Mouse (Mus musculus): ENCODE measurements around the gene Lsm10. TPM values are rescaled to one million over a fixed set of nuclear protein-coding genes. Genes with fewer than 3 reads are reported as not detected.
A peak's percentile ranks its signal among the peaks of the same experiment; 100 is the strongest.

Gene Lsm10
- polyA plus RNA-seq, 1 experiment from 2014 or later, result 50.3 TPM

- no peak overlapping the region for H3K9ac ChIP-seq
- ATAC-seq (ENCODE audit: low FRiP score, low read depth), result no peak
- H3K4me1 ChIP-seq (replicated peaks), result peaks cover 67% of the 10 kb centered on the region
Observed at GRCm38 (mm10) chr4:126113243-126113642, 16.8 kb downstream of the Lsm10 start.

GRCm38 (mm10) chr4:126113943-126114342 lies 17.5 kb downstream of the Lsm10 start:
- Histone ChIP-seq H3K4me3 (no peak overlapping the region), H3K4me2 (no peak overlapping the region), H3K9me3 (no peaks in the 10 kb centered on the region), H3K36me3 (no peaks in the 10 kb centered on the region), H3K9ac (no peak overlapping the region), H3K27me3 (no peaks in the 10 kb centered on the region), H3K4me1 (replicated peaks) (peaks cover 64% of the 10 kb centered on the region), H3K27ac (replicated peaks) (no peak overlapping the region)
- 21% methylated on average over 6 of the region's 6 CpGs for WGBS
- ATAC-seq (ENCODE audit: low FRiP score, low read depth), result no peak

More at GRCm38 (mm10) chr4:126113243-126113642, 16.8 kb downstream of the Lsm10 start:
- Histone ChIP-seq H3K27ac (replicated peaks) (no peak overlapping the region), H3K4me2 (no peak overlapping the region), H3K4me3 (no peak overlapping the region), H3K27me3 (no peaks in the 10 kb centered on the region), H3K36me3 (no peaks in the 10 kb centered on the region), H3K9me3 (no peaks in the 10 kb centered on the region)
- 51% methylated on average over 4 of the region's 4 CpGs for WGBS

GRCm38 (mm10) chr4:126115411-126115810 lies 19.0 kb downstream of the Lsm10 start:
- 82% methylated on average over 9 of the region's 9 CpGs for WGBS
- Histone ChIP-seq H3K36me3 (no peaks in the 10 kb centered on the region), H3K9me3 (no peaks in the 10 kb centered on the region), H3K9ac (no peak overlapping the region), H3K4me1 (replicated peaks) (peaks cover 53% of the 10 kb centered on the region), H3K4me2 (no peak overlapping the region), H3K4me3 (no peak overlapping the region), H3K27me3 (no peaks in the 10 kb centered on the region), H3K27ac (replicated peaks) (no peak overlapping the region)
- ATAC-seq (ENCODE audit: low FRiP score, low read depth), result no peak

GRCm38 (mm10) chr4:126115871-126116521 lies 19.6 kb downstream of the Lsm10 start:
- H3K27me3 ChIP-seq, result no peaks in the 10 kb centered on the region
- no peak overlapping the region for H3K27ac ChIP-seq (replicated peaks)
- no peak overlapping the region for H3K9ac ChIP-seq
- H3K4me2 ChIP-seq, result no peak overlapping the region
- WGBS, result 61% methylated on average over 6 of the region's 6 CpGs
- no peak overlapping the region for H3K4me3 ChIP-seq
- ATAC-seq (ENCODE audit: low FRiP score, low read depth), result no peak
- peaks cover 47% of the 10 kb centered on the region for H3K4me1 ChIP-seq (replicated peaks)
- no peaks in the 10 kb centered on the region for H3K36me3 ChIP-seq
- no peaks in the 10 kb centered on the region for H3K9me3 ChIP-seq

- no peak for ATAC-seq (ENCODE audit: low FRiP score, low read depth)
- Histone ChIP-seq H3K4me2 (no peak overlapping the region), H3K36me3 (peaks cover 6% of the 10 kb centered on the region; the same call in 1 of the 2 replicates), H3K9ac (no peak overlapping the region), H3K9me3 (no peaks in the 10 kb centered on the region; the same call in 1 of the 2 replicates), H3K4me1 (replicated peaks) (peaks cover 43% of the 10 kb centered on the region), H3K4me3 (no peak overlapping the region), H3K27me3 (no peaks in the 10 kb centered on the region), H3K27ac (replicated peaks) (0 out of 2 replicates have a peak overlapping the region, but pooled peaks have one; percentile 23)
- WGBS, result 79% methylated on average over 8 of the region's 8 CpGs
Observed at GRCm38 (mm10) chr4:126117116-126117515, 20.7 kb downstream of the Lsm10 start.

GRCm38 (mm10) chr4:126118651-126119050 lies 22.2 kb downstream of the Lsm10 start:
- H3K4me3 ChIP-seq, result no peak overlapping the region
- no peaks in the 10 kb centered on the region; the same call in 1 of the 2 replicates for H3K9me3 ChIP-seq
- H3K9ac ChIP-seq, result no peak overlapping the region
- no peaks in the 10 kb centered on the region for H3K27me3 ChIP-seq
- peak overlapping the region; percentile 23 for H3K27ac ChIP-seq (replicated peaks)
- 54% methylated on average over 4 of the region's 4 CpGs for WGBS
- H3K4me1 ChIP-seq (replicated peaks), result peaks cover 42% of the 10 kb centered on the region
- no peak overlapping the region for H3K4me2 ChIP-seq
- H3K36me3 ChIP-seq, result peaks cover 6% of the 10 kb centered on the region; the same call in 1 of the 2 replicates
- no peak for ATAC-seq (ENCODE audit: low FRiP score, low read depth)

GRCm38 (mm10) chr4:126119051-126119450 lies 22.6 kb downstream of the Lsm10 start:
- H3K27ac ChIP-seq (replicated peaks), result no peak overlapping the region; the same call in 1 of the 2 replicates
- no peak for ATAC-seq (ENCODE audit: low FRiP score, low read depth)
- no peak overlapping the region for H3K9ac ChIP-seq
- H3K36me3 ChIP-seq, result peaks cover 6% of the 10 kb centered on the region
- no peaks in the 10 kb centered on the region for H3K27me3 ChIP-seq
- H3K4me3 ChIP-seq, result no peak overlapping the region
- H3K4me1 ChIP-seq (replicated peaks), result peaks cover 40% of the 10 kb centered on the region
- H3K4me2 ChIP-seq, result no peak overlapping the region
- WGBS, result 84% methylated on average over 1 of the region's 1 CpGs
- H3K9me3 ChIP-seq, result no peaks in the 10 kb centered on the region; the same call in 1 of the 2 replicates

- Histone ChIP-seq H3K36me3 (peaks cover 14% of the 10 kb centered on the region), H3K27me3 (no peaks in the 10 kb centered on the region), H3K4me2 (no peak overlapping the region), H3K27ac (replicated peaks) (no peak overlapping the region), H3K9me3 (no peaks in the 10 kb centered on the region; the same call in 1 of the 2 replicates), H3K4me3 (no peak overlapping the region), H3K9ac (no peak overlapping the region), H3K4me1 (replicated peaks) (peaks cover 34% of the 10 kb centered on the region)
- no peak for ATAC-seq (ENCODE audit: low FRiP score, low read depth)
- WGBS, result 83% methylated on average over 5 of the region's 5 CpGs
Observed at GRCm38 (mm10) chr4:126120052-126120451, 23.6 kb downstream of the Lsm10 start.

- no peak overlapping the region for H3K9ac ChIP-seq
- no peak overlapping the region for H3K4me3 ChIP-seq
- H3K4me1 ChIP-seq (replicated peaks), result peaks cover 31% of the 10 kb centered on the region
- H3K27ac ChIP-seq (replicated peaks), result no peak overlapping the region
- H3K4me2 ChIP-seq, result no peak overlapping the region
- no peaks in the 10 kb centered on the region for H3K27me3 ChIP-seq
- H3K9me3 ChIP-seq, result no peaks in the 10 kb centered on the region; the same call in 1 of the 2 replicates
- ATAC-seq (ENCODE audit: low FRiP score, low read depth), result no peak
- H3K36me3 ChIP-seq, result peaks cover 18% of the 10 kb centered on the region
- 93% methylated on average over 2 of the region's 2 CpGs for WGBS
Observed at GRCm38 (mm10) chr4:126120506-126120905, 24.1 kb downstream of the Lsm10 start.

GRCm38 (mm10) chr4:126123309-126124040 lies 27.1 kb downstream of the Lsm10 start:
- Histone ChIP-seq H3K36me3 (peaks cover 42% of the 10 kb centered on the region), H3K9me3 (no peaks in the 10 kb centered on the region; the same call in 1 of the 2 replicates), H3K27me3 (no peaks in the 10 kb centered on the region), H3K4me1 (replicated peaks) (peaks cover 12% of the 10 kb centered on the region; the same call in 1 of the 2 replicates), H3K27ac (replicated peaks) (no peak overlapping the region), H3K4me3 (no peak overlapping the region), H3K9ac (no peak overlapping the region), H3K4me2 (no peak overlapping the region)
- WGBS, result 84% methylated on average over 10 of the region's 10 CpGs
- ATAC-seq (ENCODE audit: low FRiP score, low read depth), result 0 out of 2 replicates have a peak, but pooled peaks have one; percentile 42

- WGBS, result 84% methylated on average over 11 of the region's 11 CpGs
- Histone ChIP-seq H3K27me3 (no peaks in the 10 kb centered on the region), H3K9ac (no peak overlapping the region), H3K36me3 (peaks cover 47% of the 10 kb centered on the region), H3K27ac (replicated peaks) (peak overlapping the region; percentile 58), H3K9me3 (no peaks in the 10 kb centered on the region), H3K4me1 (replicated peaks) (peaks cover 23% of the 10 kb centered on the region), H3K4me2 (no peak overlapping the region), H3K4me3 (no peak overlapping the region)
- ATAC-seq (ENCODE audit: low FRiP score, low read depth), result no peak
Observed at GRCm38 (mm10) chr4:126130502-126130901, 34.1 kb downstream of the Lsm10 start.

Data from hindbrain, embryonic 15.5 days (tissue).